Mouse (Mus musculus) embryonic facial prominence, embryonic 13.5 days (tissue): Measurements from ENCODE around the gene Gnai3. TPM values are rescaled to one million over a fixed set of nuclear protein-coding genes. Genes with fewer than 3 reads are reported as not detected.

Source experiments
- ATAC-seq: fragments of 200-750 bp; cut with Nextera tagmentation; 2 replicates; pipeline ENCODE4 v1.8.0; 2017; ENCODE audit warnings: low read depth; ENCODE audit not compliant: insufficient number of reproducible peaks, insufficient read depth, low FRiP score, low TSS enrichment
- H3K27ac ChIP-seq: fragments of 300-500 bp; sonication (generic); 2 replicates; pipeline ENCODE4 v1.5.1; 2015; ENCODE audit warnings: moderate library complexity, mild to moderate bottlenecking, inconsistent platforms
- H3K27me3 ChIP-seq: fragments of 300-500 bp; sonication (generic); 2 replicates; pipeline ENCODE4 v1.6.1; 2015; ENCODE audit warnings: mild to moderate bottlenecking, inconsistent platforms
- H3K36me3 ChIP-seq: fragments of 300-500 bp; sonication (generic); 2 replicates; pipeline ENCODE4 v1.6.1; 2015; ENCODE audit warnings: mild to moderate bottlenecking, inconsistent platforms
- H3K4me1 ChIP-seq: fragments of 300-500 bp; sonication (generic); 2 replicates; pipeline ENCODE4 v1.6.1; 2015; ENCODE audit warnings: inconsistent platforms
- H3K4me2 ChIP-seq: fragments of 300-500 bp; sonication (generic); 2 replicates; pipeline ENCODE4 v1.6.1; 2015; ENCODE audit warnings: moderate library complexity, mild to moderate bottlenecking, inconsistent platforms
- H3K4me3 ChIP-seq: fragments of 300-500 bp; sonication (generic); 2 replicates; pipeline ENCODE4 v1.5.1; 2015; ENCODE audit warnings: mild to moderate bottlenecking, inconsistent platforms
- H3K9ac ChIP-seq: fragments of 300-500 bp; sonication (generic); 2 replicates; pipeline ENCODE4 v1.6.1; 2015; ENCODE audit warnings: mild to moderate bottlenecking, inconsistent platforms
- H3K9me3 ChIP-seq: fragments of 300-500 bp; sonication (generic); 2 replicates; pipeline ENCODE4 v1.6.1; 2016; ENCODE audit warnings: inconsistent platforms
- WGBS: fragments of 180-500 bp; shearing (Covaris S2); methylation state at CpG from one replicate; pipeline ENCODE4 v1.1.7; 2015; ENCODE audit warnings: mixed read lengths; 5-methylcytosine and 5-hydroxymethylcytosine counted together
- polyA plus RNA-seq: library from polyadenylated mRNA; unstranded; fragments of >200 nt; fragmentation: Nextera tagmentation; extraction: Ambion mirVana; gene quantifications from 2 replicates; pipeline ENCODE4 v1.2.1, GENCODE M21; 2015

The Gnai3 gene
- polyA plus RNA-seq, 1 experiment from 2014 or later: 173 TPM

DNA sequence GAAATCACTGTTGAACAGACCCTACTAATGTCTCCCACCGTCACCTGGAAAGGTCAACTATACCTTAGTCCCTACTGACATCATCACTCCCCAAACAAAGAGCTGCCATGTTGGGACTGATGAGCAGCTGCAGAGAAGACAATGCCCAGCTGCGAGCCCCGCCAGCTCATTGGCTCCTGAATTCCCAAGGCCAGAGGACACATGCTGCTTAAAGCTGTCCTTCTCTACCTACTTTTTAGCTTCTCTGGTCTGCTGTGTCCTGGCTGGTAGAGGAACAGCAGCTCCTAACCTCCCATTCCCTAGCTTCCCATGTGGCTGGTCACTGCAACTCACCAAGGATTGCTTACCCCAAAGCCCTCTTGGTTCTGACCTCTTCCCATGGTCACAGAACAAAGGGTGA is 6.3 kb upstream of the Gnai3 start:
- no peak overlapping the region for H3K27ac ChIP-seq
- 0 out of 2 replicates have a peak, but pooled peaks cover 4% of the 10 kb centered on the region for H3K4me1 ChIP-seq
- no peaks in the 10 kb centered on the region for H3K27me3 ChIP-seq
- ATAC-seq: no peak
- no peaks in the 10 kb centered on the region for H3K9me3 ChIP-seq
- H3K4me3 ChIP-seq: no peak overlapping the region
- WGBS: 94% methylated on average over 3 of the region's 3 CpGs
- no peak overlapping the region for H3K4me2 ChIP-seq
- no peaks in the 10 kb centered on the region for H3K36me3 ChIP-seq
- H3K9ac ChIP-seq: no peak overlapping the region

- Histone ChIP-seq H3K36me3 (0 out of 2 replicates have a peak, but pooled peaks cover 2% of the 10 kb centered on the region), H3K9me3 (no peaks in the 10 kb centered on the region), H3K4me3 (no peak overlapping the region), H3K9ac (no peak overlapping the region), H3K27ac (no peak overlapping the region), H3K4me2 (no peak overlapping the region), H3K4me1 (peaks cover 18% of the 10 kb centered on the region), H3K27me3 (no peaks in the 10 kb centered on the region)
- 67% methylated on average over 11 of the region's 11 CpGs for WGBS
- no peak for ATAC-seq
Observed at GRCm38 (mm10) chr3:108147386-108148235, 1.7 kb upstream of the Gnai3 start.

DNA sequence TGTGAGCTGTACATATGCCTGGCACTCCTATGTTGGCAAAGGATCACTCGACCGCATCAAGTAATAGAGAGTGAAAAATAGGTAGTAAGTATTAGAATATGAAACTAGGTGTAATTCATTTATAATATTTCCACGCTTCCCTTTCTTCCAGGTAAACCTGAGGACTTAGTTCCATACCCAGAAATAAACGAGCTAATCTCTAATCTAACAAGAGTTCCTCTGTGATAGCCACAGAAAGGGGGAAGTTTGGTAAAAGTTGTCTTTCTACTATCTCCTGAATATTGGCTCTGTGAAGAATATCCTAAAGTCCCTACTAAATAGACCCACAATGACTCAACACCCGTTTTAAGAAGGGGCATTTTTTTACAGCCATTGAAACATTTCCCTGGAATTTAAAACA is 725 bp upstream of the Gnai3 start:
- 64% methylated on average over 5 of the region's 5 CpGs for WGBS
- Histone ChIP-seq H3K27ac (no peak overlapping the region; the same call in 1 of the 2 replicates), H3K27me3 (no peaks in the 10 kb centered on the region), H3K4me1 (peaks cover 18% of the 10 kb centered on the region), H3K9ac (peak overlapping the region; percentile 97), H3K4me3 (peak overlapping the region; percentile 97), H3K9me3 (no peaks in the 10 kb centered on the region), H3K4me2 (peak overlapping the region; percentile 70), H3K36me3 (0 out of 2 replicates have a peak, but pooled peaks cover 2% of the 10 kb centered on the region)
- ATAC-seq: no peak

DNA sequence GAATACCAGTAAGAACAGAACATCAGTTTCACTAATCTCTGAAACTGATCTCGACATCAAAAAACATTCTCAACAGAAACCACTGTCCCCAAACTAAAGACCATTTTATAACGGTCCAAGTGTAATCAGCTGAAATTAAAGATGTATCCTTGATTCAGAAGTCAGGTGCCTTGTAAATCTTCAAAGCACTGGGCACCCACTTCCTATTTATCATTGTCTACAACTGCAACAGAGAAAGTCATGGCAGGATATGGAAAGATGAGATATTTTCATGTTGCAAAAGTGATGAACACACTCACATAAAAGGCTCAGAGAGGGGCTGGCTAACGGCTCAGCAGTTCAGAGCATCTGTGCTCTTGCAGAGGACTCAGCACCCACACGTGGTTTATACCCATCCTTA is 5.2 kb downstream of the Gnai3 start:
- WGBS: 81% methylated on average over 4 of the region's 4 CpGs

GRCm38 (mm10) chr3:108139113-108139512 is 6.8 kb downstream of the Gnai3 start:
- H3K27me3 ChIP-seq: no peaks in the 10 kb centered on the region
- H3K9ac ChIP-seq: no peak overlapping the region
- no peak overlapping the region for H3K4me3 ChIP-seq
- no peaks in the 10 kb centered on the region for H3K9me3 ChIP-seq
- no peak overlapping the region for H3K4me2 ChIP-seq
- H3K36me3 ChIP-seq: peaks cover 22% of the 10 kb centered on the region
- no peak overlapping the region for H3K27ac ChIP-seq
- H3K4me1 ChIP-seq: peaks cover 13% of the 10 kb centered on the region
- no peak for ATAC-seq
- WGBS: 80% methylated on average over 1 of the region's 1 CpGs

More for the DNA sequence above, 5.2 kb downstream of the Gnai3 start:
- Histone ChIP-seq H3K4me1 (peaks cover 12% of the 10 kb centered on the region), H3K4me3 (no peak overlapping the region), H3K9me3 (no peaks in the 10 kb centered on the region), H3K27me3 (no peaks in the 10 kb centered on the region), H3K9ac (no peak overlapping the region), H3K4me2 (no peak overlapping the region), H3K36me3 (peaks cover 22% of the 10 kb centered on the region), H3K27ac (no peak overlapping the region)
- ATAC-seq: no peak

GRCm38 (mm10) chr3:108134701-108135100 is 11.2 kb downstream of the Gnai3 start:
- Histone ChIP-seq H3K27me3 (no peaks in the 10 kb centered on the region), H3K9ac (no peak overlapping the region), H3K27ac (no peak overlapping the region), H3K9me3 (no peaks in the 10 kb centered on the region), H3K36me3 (peaks cover 8% of the 10 kb centered on the region; the same call in 1 of the 2 replicates), H3K4me1 (peaks cover 16% of the 10 kb centered on the region), H3K4me2 (no peak overlapping the region), H3K4me3 (no peak overlapping the region)
- 65% methylated on average over 11 of the region's 11 CpGs for WGBS
- ATAC-seq: no peak

- Histone ChIP-seq H3K27me3 (no peaks in the 10 kb centered on the region), H3K4me3 (no peak overlapping the region), H3K36me3 (0 out of 2 replicates have a peak, but pooled peaks cover 4% of the 10 kb centered on the region), H3K4me1 (peaks cover 25% of the 10 kb centered on the region), H3K4me2 (no peak overlapping the region), H3K27ac (no peak overlapping the region), H3K9me3 (no peaks in the 10 kb centered on the region), H3K9ac (no peak overlapping the region)
- no peak for ATAC-seq
- WGBS: 80% methylated on average over 1 of the region's 1 CpGs
Observed at GRCm38 (mm10) chr3:108132484-108132883, 13.5 kb downstream of the Gnai3 start.

- Histone ChIP-seq H3K27ac (no peak overlapping the region), H3K4me1 (peaks cover 25% of the 10 kb centered on the region), H3K4me2 (no peak overlapping the region), H3K9ac (no peak overlapping the region), H3K4me3 (no peak overlapping the region), H3K36me3 (0 out of 2 replicates have a peak, but pooled peaks cover 2% of the 10 kb centered on the region), H3K27me3 (no peaks in the 10 kb centered on the region), H3K9me3 (no peaks in the 10 kb centered on the region)
- ATAC-seq: no peak
- WGBS: 63% methylated on average over 1 of the region's 1 CpGs
Observed at GRCm38 (mm10) chr3:108131821-108132220, 14.1 kb downstream of the Gnai3 start.

- H3K4me2 ChIP-seq: no peak overlapping the region
- no peak overlapping the region for H3K9ac ChIP-seq
- no peak for ATAC-seq
- no peaks in the 10 kb centered on the region for H3K36me3 ChIP-seq
- no peaks in the 10 kb centered on the region for H3K9me3 ChIP-seq
- 95% methylated on average over 5 of the region's 5 CpGs for WGBS
- H3K4me3 ChIP-seq: no peak overlapping the region
- no peak overlapping the region for H3K27ac ChIP-seq
- no peaks in the 10 kb centered on the region for H3K27me3 ChIP-seq
- H3K4me1 ChIP-seq: peaks cover 24% of the 10 kb centered on the region
Observed at GRCm38 (mm10) chr3:108131216-108131615, 14.7 kb downstream of the Gnai3 start.

DNA sequence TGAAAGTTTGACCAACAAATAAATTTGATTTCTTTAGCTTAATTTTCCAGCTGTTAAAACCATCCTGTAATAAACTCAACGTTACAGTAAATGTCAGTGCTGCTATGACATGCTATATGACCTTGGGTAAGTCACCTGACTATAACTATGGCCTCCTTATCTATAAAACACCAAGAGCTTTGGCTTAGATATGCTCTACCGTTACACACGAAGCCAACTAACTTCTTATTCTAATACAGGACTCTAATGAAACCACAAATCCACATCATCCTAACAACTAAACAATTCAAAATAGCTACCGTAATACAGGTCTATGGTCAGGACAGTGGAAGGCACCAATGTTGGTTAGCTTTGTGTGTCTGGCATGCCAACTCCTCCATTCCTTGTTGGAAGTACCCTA is 16.1 kb downstream of the Gnai3 start:
- H3K4me1 ChIP-seq: peaks cover 14% of the 10 kb centered on the region; the same call in 1 of the 2 replicates
- H3K27me3 ChIP-seq: no peaks in the 10 kb centered on the region
- no peak overlapping the region for H3K27ac ChIP-seq
- H3K4me3 ChIP-seq: no peak overlapping the region
- no peak overlapping the region for H3K9ac ChIP-seq
- 92% methylated on average over 4 of the region's 4 CpGs for WGBS
- no peak overlapping the region for H3K4me2 ChIP-seq
- H3K36me3 ChIP-seq: no peaks in the 10 kb centered on the region
- no peak for ATAC-seq
- no peaks in the 10 kb centered on the region for H3K9me3 ChIP-seq

GRCm38 (mm10) chr3:108129367-108129766 is 16.6 kb downstream of the Gnai3 start:
- H3K4me3 ChIP-seq: no peak overlapping the region
- no peaks in the 10 kb centered on the region for H3K27me3 ChIP-seq
- 90% methylated on average over 4 of the region's 4 CpGs for WGBS
- H3K36me3 ChIP-seq: no peaks in the 10 kb centered on the region
- no peak overlapping the region for H3K27ac ChIP-seq
- peaks cover 14% of the 10 kb centered on the region; the same call in 1 of the 2 replicates for H3K4me1 ChIP-seq
- no peak overlapping the region for H3K9ac ChIP-seq
- ATAC-seq: no peak
- no peaks in the 10 kb centered on the region for H3K9me3 ChIP-seq
- H3K4me2 ChIP-seq: no peak overlapping the region

DNA sequence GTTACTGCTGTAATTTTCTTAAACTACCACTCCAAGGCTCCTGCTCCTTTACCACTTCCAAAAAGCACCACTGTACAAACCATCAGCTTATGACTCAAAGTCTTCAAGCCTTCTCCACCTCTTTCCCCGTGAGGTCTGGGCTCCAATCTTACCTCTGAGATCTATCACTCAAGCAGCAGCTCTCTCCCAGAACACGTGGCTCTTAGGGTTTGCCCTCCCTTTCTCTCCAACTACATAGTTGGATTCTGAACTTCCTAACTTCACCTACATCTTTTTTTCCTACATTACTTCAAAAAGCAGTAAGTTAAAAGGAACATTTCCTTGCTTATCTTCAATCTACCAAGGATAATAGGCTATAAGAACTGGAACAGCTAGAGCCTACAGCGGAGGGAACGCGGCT is 17.4 kb downstream of the Gnai3 start:
- H3K27ac ChIP-seq: no peak overlapping the region
- no peaks in the 10 kb centered on the region for H3K9me3 ChIP-seq
- ATAC-seq: no peak
- H3K4me1 ChIP-seq: peaks cover 11% of the 10 kb centered on the region; the same call in 1 of the 2 replicates
- no peak overlapping the region for H3K9ac ChIP-seq
- 71% methylated on average over 5 of the region's 5 CpGs for WGBS
- no peak overlapping the region for H3K4me3 ChIP-seq
- no peak overlapping the region for H3K4me2 ChIP-seq
- no peaks in the 10 kb centered on the region for H3K27me3 ChIP-seq
- H3K36me3 ChIP-seq: peaks cover under 1% of the 10 kb centered on the region
